Mouse (Mus musculus) limb, embryonic 15.5 days (tissue): ENCODE results near the gene Gm20388. TPM values are rescaled to one million over a fixed set of nuclear protein-coding genes. Genes with fewer than 3 reads are reported as not detected.

Source experiments
- ATAC-seq: fragments of 200-750 bp; cut with Nextera tagmentation; 2 replicates; pipeline ENCODE4 v1.8.0; 2017; ENCODE audit warnings: low read depth, moderate TSS enrichment; ENCODE audit not compliant: insufficient number of reproducible peaks, low FRiP score, low TSS enrichment
- H3K27ac ChIP-seq: fragments of 300-500 bp; sonication (generic); 2 replicates; pipeline ENCODE4 v1.5.1; 2015; ENCODE audit warnings: moderate library complexity, mild to moderate bottlenecking, inconsistent platforms
- H3K27me3 ChIP-seq: fragments of 300-500 bp; sonication (generic); 2 replicates; pipeline ENCODE4 v1.6.1; 2015; ENCODE audit warnings: inconsistent platforms
- H3K36me3 ChIP-seq: fragments of 300-500 bp; sonication (generic); 2 replicates; pipeline ENCODE4 v1.6.1; 2015; ENCODE audit warnings: inconsistent platforms
- H3K4me1 ChIP-seq: fragments of 300-500 bp; sonication (generic); 2 replicates; pipeline ENCODE4 v1.6.1; 2015; ENCODE audit warnings: inconsistent platforms
- H3K4me2 ChIP-seq: fragments of 300-500 bp; sonication (generic); 2 replicates; pipeline ENCODE4 v1.6.1; 2015; ENCODE audit warnings: mild to moderate bottlenecking, inconsistent platforms
- H3K4me3 ChIP-seq: fragments of 300-500 bp; sonication (generic); 2 replicates; pipeline ENCODE4 v1.5.1; 2015; ENCODE audit warnings: mild to moderate bottlenecking, inconsistent platforms
- H3K9ac ChIP-seq: fragments of 300-500 bp; sonication (generic); 2 replicates; pipeline ENCODE4 v1.6.1; 2015; ENCODE audit warnings: inconsistent platforms
- H3K9me3 ChIP-seq: fragments of 300-500 bp; sonication (generic); 2 replicates; pipeline ENCODE4 v1.6.1; 2016; ENCODE audit warnings: inconsistent platforms
- WGBS: fragments of 180-500 bp; shearing (Covaris S2); methylation state at CpG from one replicate; pipeline ENCODE4 v1.1.7; 2015; 5-methylcytosine and 5-hydroxymethylcytosine counted together
- polyA plus RNA-seq: library from polyadenylated mRNA; unstranded; fragments of >200 nt; fragmentation: Nextera tagmentation; extraction: Ambion mirVana; gene quantifications from 2 replicates; pipeline ENCODE4 v1.2.1, GENCODE M21; 2015

Gm20388 gene
- polyA plus RNA-seq, 1 experiment from 2014 or later: 4.9 TPM

- H3K27ac ChIP-seq: peak overlapping the region; percentile 50; the same call in 1 of the 2 replicates
- 20% methylated on average over 4 of the region's 4 CpGs for WGBS
- ATAC-seq: no peak
Observed at GRCm38 (mm10) chr8:124250785-124251184, 4340.1 kb downstream of the Gm20388 start.

DNA sequence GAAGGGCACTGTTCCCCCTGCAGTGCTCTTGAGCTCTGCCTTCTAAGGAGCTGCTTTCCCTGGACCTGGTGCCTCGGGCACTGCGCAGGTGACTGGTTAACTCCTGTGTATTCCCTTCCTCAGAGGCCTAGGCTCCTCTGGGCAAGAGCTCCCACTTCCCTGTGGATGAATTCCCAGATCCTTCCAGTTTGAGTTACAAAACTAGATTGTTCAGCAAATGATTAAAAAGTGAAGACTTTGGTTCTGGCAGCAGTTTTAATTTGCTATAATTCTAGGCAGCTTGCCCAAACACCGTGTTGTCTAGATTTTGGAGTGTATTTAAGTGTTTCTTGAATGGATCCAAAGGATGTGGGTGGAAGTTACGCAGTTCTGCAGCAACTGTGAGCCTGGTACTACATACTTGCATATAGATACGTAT, 4341.9 kb downstream of the Gm20388 start:
- Histone ChIP-seq H3K9ac (no peak overlapping the region), H3K27ac (peak overlapping the region; percentile 60; the same call in 1 of the 2 replicates), H3K4me2 (no peak overlapping the region), H3K4me3 (no peak overlapping the region), H3K4me1 (peaks cover 38% of the 10 kb centered on the region), H3K36me3 (0 out of 2 replicates have a peak, but pooled peaks cover 8% of the 10 kb centered on the region), H3K27me3 (no peaks in the 10 kb centered on the region), H3K9me3 (no peaks in the 10 kb centered on the region)
- ATAC-seq: no peak
- WGBS: 60% methylated on average over 5 of the region's 5 CpGs

More at GRCm38 (mm10) chr8:124250785-124251184, 4340.1 kb downstream of the Gm20388 start:
- H3K27me3 ChIP-seq: no peaks in the 10 kb centered on the region
- no peak overlapping the region for H3K9ac ChIP-seq
- H3K9me3 ChIP-seq: no peaks in the 10 kb centered on the region
- no peak overlapping the region for H3K4me3 ChIP-seq
- H3K36me3 ChIP-seq: peaks cover 8% of the 10 kb centered on the region; the same call in 1 of the 2 replicates
- peaks cover 24% of the 10 kb centered on the region for H3K4me1 ChIP-seq
- H3K4me2 ChIP-seq: no peak overlapping the region

- Histone ChIP-seq H3K27me3 (no peaks in the 10 kb centered on the region), H3K4me1 (peaks cover 46% of the 10 kb centered on the region), H3K9me3 (no peaks in the 10 kb centered on the region), H3K4me3 (no peak overlapping the region), H3K27ac (no peak overlapping the region), H3K4me2 (no peak overlapping the region), H3K9ac (no peak overlapping the region), H3K36me3 (no peaks in the 10 kb centered on the region)
- ATAC-seq: no peak
- 73% methylated on average over 6 of the region's 6 CpGs for WGBS
Observed at GRCm38 (mm10) chr8:124253939-124254338, 4343.3 kb downstream of the Gm20388 start.

- no peak for ATAC-seq
Observed at GRCm38 (mm10) chr8:124256841-124257240, 4346.2 kb downstream of the Gm20388 start.

DNA sequence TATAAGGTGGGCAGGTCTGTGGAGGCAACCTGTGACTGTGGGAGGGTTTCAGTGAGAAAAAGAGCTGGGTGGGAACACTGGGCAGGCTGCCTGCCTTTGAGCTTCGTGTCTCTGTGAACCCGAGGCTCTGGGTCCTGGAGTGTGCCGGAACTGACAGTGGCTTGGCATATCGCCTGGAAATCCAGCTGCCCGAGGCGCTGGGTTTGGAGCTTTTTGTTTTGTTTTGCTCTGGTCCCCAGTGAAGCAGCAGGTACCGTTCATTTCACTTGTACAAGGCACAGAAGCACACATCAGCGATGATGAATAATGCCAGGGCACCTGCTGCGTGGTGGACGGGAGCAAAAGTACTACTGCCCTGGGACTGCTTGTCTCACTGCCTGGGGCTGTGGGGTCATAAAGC, 4346.7 kb downstream of the Gm20388 start:
- H3K36me3 ChIP-seq: no peaks in the 10 kb centered on the region
- H3K27ac ChIP-seq: peak overlapping the region; percentile 74
- peaks cover 48% of the 10 kb centered on the region for H3K4me1 ChIP-seq
- H3K9me3 ChIP-seq: no peaks in the 10 kb centered on the region
- H3K4me2 ChIP-seq: no peak overlapping the region
- no peak overlapping the region for H3K9ac ChIP-seq
- 27% methylated on average over 10 of the region's 10 CpGs for WGBS
- H3K27me3 ChIP-seq: no peaks in the 10 kb centered on the region
- ATAC-seq: peak; percentile 45; the same call in 1 of the 2 replicates
- no peak overlapping the region for H3K4me3 ChIP-seq

More at GRCm38 (mm10) chr8:124256841-124257240, 4346.2 kb downstream of the Gm20388 start:
- no peak overlapping the region for H3K4me2 ChIP-seq
- no peak overlapping the region for H3K9ac ChIP-seq
- no peaks in the 10 kb centered on the region for H3K27me3 ChIP-seq
- peak overlapping the region; percentile 74 for H3K27ac ChIP-seq
- H3K36me3 ChIP-seq: no peaks in the 10 kb centered on the region
- no peaks in the 10 kb centered on the region for H3K9me3 ChIP-seq
- no peak overlapping the region for H3K4me3 ChIP-seq
- WGBS: 62% methylated on average over 9 of the region's 9 CpGs
- peaks cover 53% of the 10 kb centered on the region for H3K4me1 ChIP-seq

DNA sequence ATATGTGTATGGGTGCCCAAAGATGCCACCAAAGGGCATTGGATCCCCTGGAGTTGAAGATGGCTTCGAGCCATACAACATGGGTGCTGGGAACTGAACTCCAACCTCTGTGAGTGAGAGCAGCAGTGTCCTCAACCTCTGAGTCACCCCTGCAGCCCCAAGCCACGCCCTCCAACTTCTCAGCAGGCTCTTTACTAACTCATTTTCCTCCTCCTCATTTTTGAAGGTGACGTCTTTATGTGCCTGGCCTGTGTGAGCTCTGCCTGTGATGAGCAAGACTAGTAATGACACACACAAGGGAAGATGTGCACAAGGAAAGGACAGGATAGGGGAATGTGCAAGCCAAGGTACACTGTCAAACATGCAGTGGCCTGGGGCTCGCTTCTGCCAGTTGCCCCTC, 4348.5 kb downstream of the Gm20388 start:
- H3K36me3 ChIP-seq: no peaks in the 10 kb centered on the region
- H3K4me2 ChIP-seq: no peak overlapping the region
- H3K4me1 ChIP-seq: peaks cover 51% of the 10 kb centered on the region
- ATAC-seq: no peak
- no peaks in the 10 kb centered on the region for H3K27me3 ChIP-seq
- H3K9me3 ChIP-seq: no peaks in the 10 kb centered on the region
- no peak overlapping the region for H3K4me3 ChIP-seq
- WGBS: 89% methylated on average over 4 of the region's 4 CpGs
- no peak overlapping the region for H3K9ac ChIP-seq
- no peak overlapping the region for H3K27ac ChIP-seq

DNA sequence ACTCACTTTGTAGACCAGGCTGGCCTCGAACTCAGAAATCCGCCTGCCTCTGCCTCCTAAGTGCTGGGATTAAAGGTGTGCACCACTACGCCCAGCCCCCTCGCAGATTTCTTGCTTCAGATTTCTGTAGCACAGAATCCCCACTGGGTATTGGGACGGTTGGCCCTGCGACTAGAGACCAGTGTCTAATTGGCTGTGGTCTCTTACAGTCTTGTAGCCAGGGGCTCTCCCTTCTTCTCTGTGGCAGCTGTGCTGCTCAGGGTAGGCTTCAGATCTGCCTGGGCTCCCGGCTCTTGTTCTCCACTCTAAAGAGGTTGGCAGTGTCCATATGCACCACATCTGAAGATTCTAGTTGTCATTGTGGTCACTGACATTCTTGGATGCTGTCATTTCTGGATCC, 4349.3 kb downstream of the Gm20388 start:
- no peak for ATAC-seq
- Histone ChIP-seq H3K4me2 (no peak overlapping the region), H3K9me3 (no peaks in the 10 kb centered on the region), H3K36me3 (no peaks in the 10 kb centered on the region), H3K4me1 (peaks cover 59% of the 10 kb centered on the region), H3K4me3 (no peak overlapping the region), H3K9ac (no peak overlapping the region), H3K27ac (no peak overlapping the region), H3K27me3 (no peaks in the 10 kb centered on the region)
- 77% methylated on average over 7 of the region's 7 CpGs for WGBS

DNA sequence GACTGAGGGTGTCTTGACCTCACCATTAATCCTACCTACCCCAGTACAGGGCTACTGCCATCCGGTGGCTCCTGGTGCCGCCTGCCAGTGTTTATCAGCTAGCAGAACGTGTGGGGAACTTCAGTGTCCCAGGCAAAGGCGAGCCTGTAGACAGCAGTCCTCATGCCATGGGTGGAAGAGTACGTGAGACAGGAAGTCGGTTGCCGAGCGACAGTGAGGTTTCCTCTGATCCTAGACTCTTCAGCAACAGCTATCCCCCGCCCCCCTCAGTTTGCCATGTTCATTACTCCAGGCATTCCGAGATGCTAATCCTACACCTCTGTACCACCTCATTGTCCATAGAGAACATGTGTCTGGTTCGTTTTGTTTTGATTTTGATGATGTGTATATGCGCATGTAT, 4349.7 kb downstream of the Gm20388 start:
- Histone ChIP-seq H3K9ac (no peak overlapping the region), H3K4me2 (no peak overlapping the region)

DNA sequence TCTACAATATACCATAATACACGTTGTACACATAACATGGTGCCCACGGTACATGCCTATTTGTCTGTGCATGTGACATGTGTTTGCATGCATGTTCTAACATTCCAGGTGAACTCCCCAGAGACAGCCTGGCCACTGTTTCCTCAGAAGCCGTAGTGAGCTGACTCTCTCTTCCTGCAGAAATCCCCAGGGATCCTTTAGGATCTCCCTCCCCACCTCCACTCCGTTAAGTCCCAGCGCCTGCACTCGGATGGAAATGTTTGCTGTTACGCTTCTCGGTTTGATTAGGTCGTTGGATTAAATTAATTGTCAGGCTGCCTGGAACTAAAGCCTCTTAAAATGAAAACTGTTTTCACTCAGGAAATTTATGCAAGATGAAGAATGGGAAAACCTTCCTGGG, 4352.4 kb downstream of the Gm20388 start:
- no peaks in the 10 kb centered on the region for H3K27me3 ChIP-seq
- H3K4me3 ChIP-seq: no peak overlapping the region
- no peaks in the 10 kb centered on the region for H3K36me3 ChIP-seq
- H3K9ac ChIP-seq: no peak overlapping the region
- no peaks in the 10 kb centered on the region for H3K9me3 ChIP-seq
- H3K27ac ChIP-seq: no peak overlapping the region
- 48% methylated on average over 9 of the region's 9 CpGs for WGBS
- H3K4me1 ChIP-seq: peaks cover 49% of the 10 kb centered on the region
- H3K4me2 ChIP-seq: no peak overlapping the region
- ATAC-seq: no peak

More for the DNA sequence above, 4349.7 kb downstream of the Gm20388 start:
- WGBS: 57% methylated on average over 12 of the region's 12 CpGs
- Histone ChIP-seq H3K4me1 (peaks cover 63% of the 10 kb centered on the region), H3K36me3 (no peaks in the 10 kb centered on the region), H3K27ac (no peak overlapping the region), H3K27me3 (no peaks in the 10 kb centered on the region), H3K9me3 (no peaks in the 10 kb centered on the region), H3K4me3 (no peak overlapping the region)
- ATAC-seq: no peak

DNA sequence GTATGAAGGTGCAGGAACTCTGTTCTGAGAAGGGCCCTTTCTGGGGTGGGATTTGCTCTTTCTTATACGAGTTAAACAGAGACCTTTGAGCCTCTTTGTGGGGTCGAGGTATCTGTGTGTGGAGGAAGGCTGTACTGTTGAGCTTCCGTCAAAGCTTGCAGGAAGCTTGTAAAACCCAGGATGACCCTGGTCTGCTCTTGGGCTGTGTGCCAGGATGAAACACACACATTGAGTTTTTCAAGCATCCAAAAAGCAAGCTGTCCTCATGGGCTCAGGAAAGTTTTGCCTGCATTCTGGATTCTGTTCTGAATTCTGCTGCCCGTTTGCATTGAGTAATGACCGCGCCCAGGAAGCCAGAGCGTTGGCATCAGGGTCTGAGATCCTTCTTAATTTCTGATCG, 4353.4 kb downstream of the Gm20388 start:
- peaks cover 45% of the 10 kb centered on the region for H3K4me1 ChIP-seq
- 61% methylated on average over 8 of the region's 8 CpGs for WGBS

GRCm38 (mm10) chr8:124264671-124265070, 4354.0 kb downstream of the Gm20388 start:
- H3K4me3 ChIP-seq: no peak overlapping the region
- H3K4me2 ChIP-seq: no peak overlapping the region
- peaks cover 41% of the 10 kb centered on the region for H3K4me1 ChIP-seq
- ATAC-seq: no peak
- 74% methylated on average over 12 of the region's 12 CpGs for WGBS
- H3K27ac ChIP-seq: no peak overlapping the region
- no peak overlapping the region for H3K9ac ChIP-seq
- H3K36me3 ChIP-seq: no peaks in the 10 kb centered on the region
- H3K27me3 ChIP-seq: no peaks in the 10 kb centered on the region
- no peaks in the 10 kb centered on the region for H3K9me3 ChIP-seq

More for the DNA sequence above, 4353.4 kb downstream of the Gm20388 start:
- no peak for ATAC-seq
- no peak overlapping the region for H3K4me3 ChIP-seq
- no peaks in the 10 kb centered on the region for H3K36me3 ChIP-seq
- H3K4me2 ChIP-seq: no peak overlapping the region
- H3K27me3 ChIP-seq: no peaks in the 10 kb centered on the region
- H3K27ac ChIP-seq: no peak overlapping the region
- H3K9ac ChIP-seq: no peak overlapping the region
- H3K9me3 ChIP-seq: no peaks in the 10 kb centered on the region

DNA sequence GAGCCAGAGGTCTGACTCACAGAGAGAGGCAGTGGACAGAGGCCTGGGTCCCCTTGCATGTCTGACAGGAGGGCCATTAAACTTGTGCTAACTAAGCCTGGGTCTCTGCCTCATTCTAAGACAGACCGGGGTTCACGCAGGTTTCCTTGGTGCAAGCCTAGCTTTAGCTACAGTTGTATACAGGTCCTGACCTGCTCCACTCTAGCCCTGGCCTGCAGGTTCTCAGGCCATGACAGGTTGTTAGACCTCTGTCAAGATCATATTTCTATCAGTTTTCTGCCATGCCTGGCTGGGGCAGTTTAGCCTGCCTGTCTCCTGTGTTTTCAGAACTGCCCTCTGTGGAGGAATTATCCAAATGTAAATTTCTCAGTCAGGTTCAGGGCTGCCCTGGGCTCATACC, 4354.5 kb downstream of the Gm20388 start:
- no peak overlapping the region for H3K4me3 ChIP-seq
- H3K27ac ChIP-seq: no peak overlapping the region
- no peaks in the 10 kb centered on the region for H3K27me3 ChIP-seq
- 59% methylated on average over 2 of the region's 2 CpGs for WGBS
- H3K4me2 ChIP-seq: no peak overlapping the region
- no peak for ATAC-seq
- peaks cover 46% of the 10 kb centered on the region for H3K4me1 ChIP-seq
- H3K36me3 ChIP-seq: no peaks in the 10 kb centered on the region
- H3K9me3 ChIP-seq: no peaks in the 10 kb centered on the region
- H3K9ac ChIP-seq: no peak overlapping the region

- no peaks in the 10 kb centered on the region for H3K9me3 ChIP-seq
- no peak overlapping the region for H3K4me2 ChIP-seq
- peak; percentile 61; the same call in 1 of the 2 replicates for ATAC-seq
- no peak overlapping the region for H3K4me3 ChIP-seq
- H3K27me3 ChIP-seq: no peaks in the 10 kb centered on the region
- H3K9ac ChIP-seq: no peak overlapping the region
- H3K36me3 ChIP-seq: no peaks in the 10 kb centered on the region
- WGBS: 62% methylated on average over 8 of the region's 8 CpGs
- no peak overlapping the region for H3K27ac ChIP-seq
- H3K4me1 ChIP-seq: peaks cover 53% of the 10 kb centered on the region
Observed at GRCm38 (mm10) chr8:124265798-124266197, 4355.2 kb downstream of the Gm20388 start.
